Mouse (Mus musculus) heart, postnatal 0 days (tissue): ENCODE measurements around the gene Adamtsl2. TPM values are rescaled to one million over a fixed set of nuclear protein-coding genes. Genes with fewer than 3 reads are reported as not detected.

Experiments
- ATAC-seq: fragments of 200-750 bp; cut with Nextera tagmentation; 2 replicates; pipeline ENCODE4 v1.8.0; 2017; ENCODE audit warnings: low read depth, moderate number of reproducible peaks, moderate library complexity; ENCODE audit not compliant: insufficient read depth
- DNase-seq: peaks from one replicate; pipeline ENCODE4 v3.0.0-alpha.2; 2016; ENCODE audit warnings: low spot score
- H3K27ac ChIP-seq: fragments of 300-500 bp; sonication (generic); 2 replicates; pipeline ENCODE4 v1.5.1; 2014; ENCODE audit warnings: low read depth, mild to moderate bottlenecking
- H3K27me3 ChIP-seq: fragments of 300-500 bp; sonication (generic); 2 replicates; pipeline ENCODE4 v1.6.1; 2014; ENCODE audit warnings: low read length, mixed read lengths; ENCODE audit not compliant: control insufficient read depth, insufficient read depth
- H3K36me3 ChIP-seq: fragments of 300-500 bp; sonication (generic); replicated peaks from 2 replicates; pipeline ENCODE4 v1.6.1; 2014; ENCODE audit warnings: low read length, mixed read lengths; ENCODE audit not compliant: control insufficient read depth, insufficient read depth
- H3K4me1 ChIP-seq: fragments of 300-500 bp; sonication (generic); 2 replicates; pipeline ENCODE4 v1.6.1; 2014; ENCODE audit warnings: antibody characterized with exemption; ENCODE audit not compliant: control insufficient read depth, insufficient read depth
- H3K4me2 ChIP-seq: fragments of 300-500 bp; sonication (generic); 2 replicates; pipeline ENCODE4 v1.6.1; 2014; ENCODE audit warnings: low read depth, mild to moderate bottlenecking, low read length, moderate library complexity
- H3K4me3 ChIP-seq: fragments of 300-500 bp; sonication (generic); 2 replicates; pipeline ENCODE4 v1.5.1; 2014; ENCODE audit warnings: low read depth, low read length
- H3K9ac ChIP-seq: fragments of 300-500 bp; sonication (generic); replicated peaks from 2 replicates; pipeline ENCODE4 v1.6.1; 2014; ENCODE audit warnings: low read depth, low read length, mixed read lengths
- H3K9me3 ChIP-seq: fragments of 300-500 bp; sonication (generic); replicated peaks from 2 replicates; pipeline ENCODE4 v1.6.1; 2016; ENCODE audit warnings: low read length; ENCODE audit not compliant: control insufficient read depth
- CTCF ChIP-seq: IDR thresholded peaks from 2 replicates; pipeline ENCODE4 v1.5.1; 2016; ENCODE audit warnings: antibody characterized with exemption, control low read depth, low read depth
- EP300 ChIP-seq: IDR thresholded peaks from 2 replicates; pipeline ENCODE4 v1.6.1; 2016; ENCODE audit warnings: antibody characterized with exemption, low read depth
- WGBS: fragments of 180-500 bp; shearing (Covaris S2); extraction: QIAGEN DNeasy Blood & Tissue Kit; methylation state at CpG from one replicate; pipeline ENCODE4 v1.1.7; 2014; 5-methylcytosine and 5-hydroxymethylcytosine counted together
- polyA plus RNA-seq: library from polyadenylated mRNA; unstranded; fragments of >200 nt; fragmentation: Nextera tagmentation; extraction: Ambion mirVana; gene quantifications from 2 replicates; pipeline ENCODE4 v1.2.1, GENCODE M21; 2015
- total RNA-seq: library from RNA; depleted of rRNA; stranded (reverse); fragments of >200 nt; gene quantifications from 2 replicates; pipeline ENCODE4 v1.2.3, GENCODE M21; 2014; ENCODE audit warnings: low replicate concordance

Gene Adamtsl2
- total and polyA plus RNA-seq, 2 experiments from 2014 or later: 7.2 to 21.9 TPM

DNA sequence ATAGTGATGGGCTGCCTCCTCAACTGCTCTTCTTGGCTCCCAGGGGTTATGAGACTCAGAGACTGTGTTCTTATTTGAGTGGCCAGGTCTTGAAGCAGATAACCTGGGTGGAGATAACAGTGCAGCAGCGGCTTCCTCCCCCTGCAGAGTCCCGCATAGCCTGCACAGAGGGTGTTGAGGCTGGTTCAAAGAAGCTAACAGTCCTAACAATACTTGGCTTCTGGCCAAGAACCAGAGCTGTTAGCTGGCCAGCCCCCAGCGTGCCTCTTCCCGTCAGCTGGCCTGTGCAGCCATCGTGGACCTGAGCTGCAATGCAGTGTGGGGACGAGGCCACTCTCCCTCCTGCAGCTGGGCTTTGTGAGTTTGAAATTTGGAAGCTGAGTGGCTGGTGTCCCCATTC lies 18.6 kb downstream of the Adamtsl2 start:
- H3K4me2 ChIP-seq: no peak overlapping the region
- H3K4me1 ChIP-seq: peaks cover 32% of the 10 kb centered on the region
- H3K9ac ChIP-seq: no peak overlapping the region
- 4% methylated on average over 6 of the region's 6 CpGs for WGBS
- peak; percentile 65 for DNase-seq
- no peak for TF ChIP-seq EP300
- no peak for TF ChIP-seq CTCF
- peak overlapping the region; percentile 1; the same call in 1 of the 2 replicates for H3K27ac ChIP-seq
- H3K27me3 ChIP-seq: no peaks in the 10 kb centered on the region; the same call in 1 of the 2 replicates
- H3K4me3 ChIP-seq: no peak overlapping the region
- no peaks in the 10 kb centered on the region for H3K36me3 ChIP-seq
- peak; percentile 75 for ATAC-seq
- no peaks in the 10 kb centered on the region for H3K9me3 ChIP-seq

GRCm38 (mm10) chr2:27103554-27103953 lies 24.4 kb downstream of the Adamtsl2 start:
- ATAC-seq: no peak
- WGBS: 51% methylated on average over 7 of the region's 7 CpGs
- no peak overlapping the region for H3K27ac ChIP-seq
- DNase-seq: no peak
- TF ChIP-seq EP300 (no peak), CTCF (no peak)
- H3K9ac ChIP-seq: no peak overlapping the region
- H3K4me2 ChIP-seq: no peak overlapping the region
- no peaks in the 10 kb centered on the region for H3K9me3 ChIP-seq
- no peaks in the 10 kb centered on the region for H3K36me3 ChIP-seq
- H3K4me3 ChIP-seq: no peak overlapping the region
- peaks cover 4% of the 10 kb centered on the region; the same call in 1 of the 2 replicates for H3K27me3 ChIP-seq
- H3K4me1 ChIP-seq: peaks cover 6% of the 10 kb centered on the region; the same call in 1 of the 2 replicates

DNA sequence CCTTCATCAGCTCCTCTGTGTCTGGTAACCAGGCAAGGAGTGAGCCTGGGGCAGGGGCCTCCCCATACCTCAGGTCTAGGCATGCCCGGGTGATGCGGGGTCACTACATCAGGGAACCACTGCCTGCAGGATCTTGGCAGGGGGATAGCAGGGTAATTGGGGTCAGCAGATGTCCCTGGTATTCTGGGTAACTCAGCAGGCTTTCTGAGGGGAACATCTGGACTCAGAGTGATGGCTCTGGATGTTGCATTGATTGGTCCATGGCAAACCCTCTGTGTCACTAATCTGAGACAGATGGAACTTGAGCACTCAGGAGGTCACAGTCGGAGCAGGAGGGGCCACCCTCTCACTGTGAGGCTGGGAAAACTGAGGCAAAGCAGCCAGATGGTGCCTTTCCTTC lies 27.6 kb downstream of the Adamtsl2 start:
- no peak overlapping the region for H3K4me3 ChIP-seq
- no peak overlapping the region for H3K9ac ChIP-seq
- no peak for DNase-seq
- H3K4me1 ChIP-seq: peaks cover 5% of the 10 kb centered on the region; the same call in 1 of the 2 replicates
- H3K36me3 ChIP-seq: no peaks in the 10 kb centered on the region
- TF ChIP-seq EP300 (no peak), CTCF (no peak)
- H3K27me3 ChIP-seq: peaks cover 5% of the 10 kb centered on the region; the same call in 1 of the 2 replicates
- H3K9me3 ChIP-seq: no peaks in the 10 kb centered on the region
- no peak overlapping the region for H3K4me2 ChIP-seq
- no peak overlapping the region for H3K27ac ChIP-seq
- 84% methylated on average over 3 of the region's 3 CpGs for WGBS
- ATAC-seq: no peak

- no peak for ATAC-seq
- H3K9me3 ChIP-seq: no peaks in the 10 kb centered on the region
- no peak overlapping the region for H3K9ac ChIP-seq
- no peak overlapping the region for H3K4me3 ChIP-seq
- DNase-seq: no peak
- H3K27ac ChIP-seq: no peak overlapping the region
- peaks cover 5% of the 10 kb centered on the region; the same call in 1 of the 2 replicates for H3K4me1 ChIP-seq
- 0 out of 2 replicates have a peak, but pooled peaks cover 5% of the 10 kb centered on the region for H3K27me3 ChIP-seq
- no peak for TF ChIP-seq CTCF
- no peak for TF ChIP-seq EP300
- WGBS: 82% methylated on average over 2 of the region's 2 CpGs
- H3K4me2 ChIP-seq: no peak overlapping the region
- no peaks in the 10 kb centered on the region for H3K36me3 ChIP-seq
These were observed 29.0 kb downstream of the Adamtsl2 start for GRCm38 (mm10) chr2:27108144-27108543.

- ATAC-seq: no peak
- TF ChIP-seq CTCF (no peak), EP300 (no peak)
- no peaks in the 10 kb centered on the region for H3K9me3 ChIP-seq
- no peak overlapping the region for H3K4me2 ChIP-seq
- H3K9ac ChIP-seq: no peak overlapping the region
- WGBS: 85% methylated on average over 5 of the region's 5 CpGs
- no peak overlapping the region for H3K4me3 ChIP-seq
- no peak for DNase-seq
- no peak overlapping the region for H3K27ac ChIP-seq
- H3K36me3 ChIP-seq: no peaks in the 10 kb centered on the region
- H3K27me3 ChIP-seq: 0 out of 2 replicates have a peak, but pooled peaks cover 5% of the 10 kb centered on the region
- peaks cover 2% of the 10 kb centered on the region; the same call in 1 of the 2 replicates for H3K4me1 ChIP-seq
These were observed 29.9 kb downstream of the Adamtsl2 start for GRCm38 (mm10) chr2:27109052-27109451.

DNA sequence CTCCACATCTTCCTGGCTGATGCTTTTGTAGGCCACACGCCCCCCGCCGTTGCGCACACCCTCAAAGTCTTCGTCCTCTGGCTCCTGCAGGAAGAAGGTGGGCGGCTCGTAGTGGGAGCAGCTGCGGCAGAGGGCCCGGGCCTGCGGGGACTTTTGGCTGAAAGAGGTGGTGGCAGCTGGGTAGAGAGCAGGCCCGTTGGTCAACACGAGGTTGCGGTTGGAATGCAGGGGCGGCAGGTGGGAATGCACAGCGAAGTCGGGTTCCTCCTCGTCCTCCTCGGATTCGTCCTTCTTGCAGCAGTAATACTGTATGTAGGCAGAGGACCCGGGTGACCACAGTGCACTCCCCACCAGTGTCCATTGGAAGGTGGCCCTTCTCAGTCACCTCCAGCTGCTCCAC lies 33.4 kb downstream of the Adamtsl2 start:
- no peak for ATAC-seq
- H3K36me3 ChIP-seq: no peaks in the 10 kb centered on the region
- H3K4me3 ChIP-seq: no peak overlapping the region
- H3K9me3 ChIP-seq: no peaks in the 10 kb centered on the region
- no peak for DNase-seq
- H3K27me3 ChIP-seq: 0 out of 2 replicates have a peak, but pooled peaks cover 5% of the 10 kb centered on the region
- TF ChIP-seq EP300 (no peak), CTCF (no peak)
- H3K4me1 ChIP-seq: no peaks in the 10 kb centered on the region
- no peak overlapping the region for H3K9ac ChIP-seq
- no peak overlapping the region for H3K27ac ChIP-seq
- no peak overlapping the region for H3K4me2 ChIP-seq
- 82% methylated on average over 20 of the region's 20 CpGs for WGBS
